Mouse (Mus musculus) left cerebral cortex, postnatal 14 days (tissue): ENCODE results near the gene Hipk2. TPM values are rescaled to one million over a fixed set of nuclear protein-coding genes. Genes with fewer than 3 reads are reported as not detected.

Experiments
- DNase-seq, 2 experiments: peaks; one replicate each; pipeline ENCODE4 v3.0.0; 2021 to 2022; ENCODE audit warnings: low spot score in 2 of 2, mixed read lengths in 1 of 2
- intact Hi-C: fragments of 180-260 bp; cut with DNase I; formaldehyde crosslinking; loops from one replicate; pipeline ENCODE4 v1.15.1; 2025
- total RNA-seq, 2 experiments: library from RNA; stranded (reverse); gene quantifications; 2 replicates each; pipeline ENCODE4 v1.2.3; 2021

The Hipk2 gene
- total RNA-seq, 2 experiments from 2014 or later = 48.3 to 52.3 TPM

GRCm38 (mm10) chr6:38873316-38873715 lies 2.6 kb downstream of the Hipk2 start:
- DNase-seq = no peak
- intact Hi-C loops = no loop called here

GRCm38 (mm10) chr6:38871051-38871450 lies 4.9 kb downstream of the Hipk2 start:
- no peak for DNase-seq
- intact Hi-C loops = no loop called here

DNA sequence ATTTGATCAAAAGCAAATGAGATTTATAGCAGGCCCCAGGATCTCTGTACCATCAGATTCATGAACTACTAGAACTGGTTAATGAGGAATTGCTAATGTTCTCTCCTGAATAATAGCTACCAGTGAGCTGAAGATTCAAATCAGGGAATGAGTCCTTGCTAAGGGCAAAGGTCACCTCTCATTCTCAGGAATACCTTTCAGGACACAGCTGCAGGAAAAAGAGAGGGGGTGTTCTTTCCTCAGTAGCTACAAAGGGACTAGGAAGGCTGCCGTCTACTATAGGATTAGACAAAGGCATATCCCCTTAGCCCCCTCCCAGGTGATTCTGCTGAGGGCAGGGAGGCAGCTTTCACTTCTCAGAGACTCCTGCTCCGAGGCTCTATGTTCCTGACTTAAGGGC lies 5.9 kb downstream of the Hipk2 start:
- no peak for DNase-seq
- intact Hi-C loops = no loop called here

GRCm38 (mm10) chr6:38868974-38869373 lies 7.0 kb downstream of the Hipk2 start:
- DNase-seq = no peak
- intact Hi-C loops = no loop called here

DNA sequence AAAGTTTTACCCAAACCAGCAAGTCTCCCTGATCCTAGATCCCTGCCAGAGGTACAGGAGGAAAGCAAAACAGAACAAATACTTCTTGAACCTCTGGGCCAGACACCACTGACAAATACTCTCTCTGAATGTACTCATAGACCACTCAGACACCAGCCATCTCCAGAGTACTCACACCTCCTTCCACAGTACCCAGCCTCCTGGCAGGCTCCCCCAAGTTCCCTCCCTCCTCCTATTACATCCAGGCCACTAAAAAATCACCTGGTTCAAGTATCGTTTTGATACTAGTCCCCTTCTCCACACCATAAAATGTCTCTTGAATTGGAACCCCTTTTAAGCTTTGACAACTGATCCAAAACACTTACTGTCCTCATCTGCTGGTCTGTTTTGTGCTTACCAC lies 8.7 kb downstream of the Hipk2 start:
- no peak for DNase-seq
- intact Hi-C loops = no loop called here

GRCm38 (mm10) chr6:38866761-38867160 lies 9.2 kb downstream of the Hipk2 start:
- intact Hi-C loops = no loop called here
- no peak for DNase-seq

GRCm38 (mm10) chr6:38866357-38866756 lies 9.6 kb downstream of the Hipk2 start:
- intact Hi-C loops = no loop called here
- no peak for DNase-seq

DNA sequence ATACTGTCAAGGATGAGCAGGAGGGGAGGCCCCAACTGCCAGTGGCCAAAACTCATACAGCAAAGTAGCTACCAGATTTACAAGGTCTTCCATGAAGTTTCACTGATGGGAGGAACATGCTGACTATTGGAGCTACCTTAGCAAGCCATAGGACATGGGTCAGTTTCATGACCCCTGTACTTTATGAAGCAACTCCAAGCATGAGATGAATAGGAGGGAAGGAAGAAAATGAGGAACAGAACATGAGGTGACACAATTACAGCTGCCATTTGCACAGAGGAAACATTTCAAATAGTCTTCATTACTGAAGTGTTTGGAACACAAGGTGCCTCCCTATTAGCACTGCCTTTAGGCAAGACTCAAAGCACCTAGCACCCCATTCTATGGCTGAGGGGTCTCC lies 10.2 kb downstream of the Hipk2 start:
- intact Hi-C loops = no loop called here
- no peak for DNase-seq

GRCm38 (mm10) chr6:38863595-38863994 lies 12.4 kb downstream of the Hipk2 start:
- no peak for DNase-seq
- intact Hi-C loops = no loop called here

GRCm38 (mm10) chr6:38860301-38860700 lies 15.7 kb downstream of the Hipk2 start:
- DNase-seq = no peak
- intact Hi-C loops = no loop called here

DNA sequence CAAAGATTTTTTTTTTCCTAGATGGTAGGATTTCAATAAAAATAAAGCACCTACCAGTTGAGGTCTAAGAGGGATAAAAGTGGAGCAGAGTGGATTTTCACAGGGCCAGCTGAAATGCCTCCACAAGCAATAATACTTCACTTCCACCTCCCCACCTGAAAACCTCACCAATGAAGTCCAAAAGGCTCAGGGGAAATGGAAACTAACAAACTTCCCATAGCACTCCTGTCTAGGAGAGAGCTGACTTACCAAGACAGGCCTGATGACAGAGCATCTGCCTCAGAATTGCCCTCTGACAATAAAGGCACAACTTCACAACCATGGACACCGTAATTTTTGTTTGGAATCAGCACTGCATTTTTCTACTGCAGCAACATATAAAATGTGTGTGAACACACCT lies 16.1 kb downstream of the Hipk2 start:
- DNase-seq = no peak
- intact Hi-C loops = no loop called here

DNA sequence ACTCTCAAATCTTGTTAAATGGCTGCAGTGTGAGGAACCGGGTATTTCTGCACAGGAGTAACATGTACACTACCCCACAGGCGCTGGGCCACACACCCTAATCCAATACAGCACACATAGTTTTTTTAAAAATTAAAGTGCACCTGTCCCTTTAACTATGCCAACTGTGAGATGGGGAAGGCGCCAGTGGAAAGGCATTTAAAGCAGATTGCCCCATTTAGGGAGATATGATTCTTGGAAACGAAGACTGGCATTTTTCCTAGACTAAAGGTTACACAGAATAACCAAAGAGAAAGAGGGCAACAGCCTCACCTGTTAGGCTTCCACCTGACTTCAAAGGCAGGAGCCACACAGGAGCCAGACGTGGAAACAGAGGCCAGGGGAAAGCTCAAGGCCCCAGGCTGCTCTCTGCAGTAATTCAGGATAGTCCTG lies 22.4 kb downstream of the Hipk2 start:
- no peak for DNase-seq
- intact Hi-C loops = no loop called here

DNA sequence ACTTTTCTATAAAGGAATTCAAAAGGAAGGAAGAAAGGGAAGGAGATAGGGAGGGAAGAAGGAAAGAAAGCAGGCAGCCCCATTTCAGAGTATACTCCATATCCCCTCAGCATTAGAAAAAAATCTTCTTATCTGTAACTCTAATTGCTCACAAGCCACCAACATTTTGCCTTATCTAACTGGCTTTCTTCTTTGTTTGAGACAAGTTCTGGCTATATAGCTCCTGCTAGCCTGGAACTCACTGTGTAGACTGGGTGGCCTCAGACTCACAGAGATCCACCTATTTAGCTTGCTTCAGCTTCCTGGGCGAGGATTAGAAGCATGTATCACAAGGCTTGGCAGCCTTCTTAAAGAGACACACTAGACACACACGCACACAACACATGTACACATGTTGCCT lies 24.2 kb downstream of the Hipk2 start:
- intact Hi-C loops = no loop called here
- DNase-seq = no peak

DNA sequence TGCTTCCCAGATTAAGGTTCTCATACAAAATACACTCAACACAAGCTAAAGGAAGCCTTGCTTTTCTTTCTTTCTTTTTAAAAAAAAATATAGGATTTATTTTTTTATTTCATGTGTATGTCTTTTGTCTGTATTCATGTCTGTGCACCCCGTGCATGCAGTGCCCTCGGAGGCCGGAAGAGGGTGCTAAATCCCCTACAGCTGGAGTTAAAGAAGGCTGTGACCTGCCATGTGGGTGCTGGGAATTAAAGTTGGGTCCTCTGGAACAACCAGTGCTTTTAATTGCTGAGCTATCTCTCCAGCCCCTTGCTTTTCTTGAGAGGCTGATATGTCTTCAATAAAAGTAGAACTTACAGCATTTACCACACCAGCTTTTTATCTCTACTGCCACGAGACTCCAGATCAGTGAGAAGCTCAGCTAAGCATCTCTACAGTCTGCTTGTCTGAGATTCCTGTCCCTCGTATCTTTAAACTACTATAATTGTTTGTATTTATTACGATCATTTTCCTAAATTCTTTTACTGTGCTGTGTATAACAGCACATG lies 25.2 kb downstream of the Hipk2 start:
- DNase-seq = no peak
- intact Hi-C loops = no loop called here

DNA sequence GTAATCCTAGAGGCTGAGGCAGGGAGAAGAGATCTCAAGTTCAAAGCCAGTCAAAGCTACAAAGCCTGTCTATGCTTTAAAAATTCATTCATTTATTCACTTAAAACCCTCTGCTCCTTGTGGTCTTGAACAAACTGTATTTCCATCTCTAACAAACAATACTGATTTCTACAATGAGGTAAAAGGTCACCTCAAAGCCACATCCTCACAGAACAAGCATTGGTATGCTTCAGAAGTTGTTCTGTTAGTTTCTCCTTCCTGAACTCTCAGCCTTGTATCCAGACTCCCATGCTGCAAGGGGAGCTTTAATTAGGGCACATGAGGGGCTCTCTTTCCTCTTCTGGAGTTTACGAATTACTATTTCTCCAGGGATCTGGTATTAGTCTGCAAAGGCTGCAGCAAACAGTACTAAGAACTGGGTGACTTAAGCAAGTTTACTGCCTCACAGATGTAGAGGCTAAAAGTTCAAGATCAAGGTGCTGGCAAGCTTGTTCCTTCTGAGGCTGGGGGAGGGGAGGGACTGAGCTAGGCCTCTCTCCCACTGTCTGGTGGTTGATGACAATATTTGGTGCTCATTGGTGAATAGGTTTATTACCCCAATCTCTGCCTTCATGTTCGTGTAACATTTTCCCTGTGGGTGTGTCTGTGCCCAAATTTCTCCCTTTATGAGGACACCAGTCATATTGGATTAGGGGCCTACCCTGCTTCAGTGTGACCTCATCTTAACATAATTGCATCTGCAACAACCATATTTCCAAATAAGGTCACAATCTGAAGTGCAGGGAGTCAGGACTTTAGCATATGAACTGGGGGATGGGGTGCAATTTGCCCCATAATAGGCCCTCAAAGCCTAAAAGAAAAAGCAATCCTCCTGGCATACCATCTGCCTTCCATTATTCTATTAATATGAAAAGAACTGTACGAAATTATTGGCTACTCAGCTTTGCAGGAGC lies 27.7 kb downstream of the Hipk2 start:
- intact Hi-C loops = no loop called here
- DNase-seq = no peak

GRCm38 (mm10) chr6:38847447-38847846 lies 28.5 kb downstream of the Hipk2 start:
- intact Hi-C loops = no loop called here
- no peak for DNase-seq

DNA sequence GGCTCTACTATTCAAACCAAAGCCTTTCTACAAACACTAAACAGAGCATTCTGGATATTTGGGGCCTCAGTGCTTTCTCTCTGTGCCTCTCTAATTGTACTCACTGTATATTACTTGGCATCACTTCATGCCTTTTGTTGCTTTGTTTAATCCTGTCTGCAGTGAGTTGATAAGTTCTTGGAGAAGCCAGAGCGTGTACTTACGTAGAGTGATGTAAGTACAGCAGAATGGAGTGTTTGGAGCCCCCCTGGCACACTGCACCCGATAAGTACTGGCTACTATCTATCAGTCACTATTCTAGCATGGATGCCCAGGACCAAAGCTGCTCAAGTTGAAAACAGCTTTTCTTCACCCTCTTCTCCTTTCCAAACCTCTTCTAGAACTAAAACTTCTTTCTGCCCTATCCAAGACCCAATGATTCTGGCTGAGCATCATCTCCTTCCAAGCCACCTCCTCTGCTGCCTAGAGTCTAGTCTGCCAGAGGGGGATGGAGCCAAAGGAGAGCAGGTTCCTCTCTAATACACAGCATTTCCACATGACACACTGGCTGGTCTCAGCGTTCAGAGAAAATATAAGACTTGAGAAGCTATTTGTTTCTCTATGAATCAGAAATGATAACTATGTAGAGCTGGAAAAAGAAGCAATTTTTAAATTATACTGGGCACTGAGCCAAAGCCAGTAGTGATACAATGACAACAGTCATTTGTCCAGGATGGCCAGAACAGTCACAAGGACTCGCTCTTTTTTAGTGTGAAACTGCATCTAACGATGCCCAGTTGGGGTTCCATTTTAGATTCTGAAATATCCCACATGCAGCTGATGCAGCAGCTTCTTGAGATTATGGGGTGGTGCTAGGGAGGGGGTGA lies 29.4 kb downstream of the Hipk2 start:
- intact Hi-C loops = no loop called here

DNA sequence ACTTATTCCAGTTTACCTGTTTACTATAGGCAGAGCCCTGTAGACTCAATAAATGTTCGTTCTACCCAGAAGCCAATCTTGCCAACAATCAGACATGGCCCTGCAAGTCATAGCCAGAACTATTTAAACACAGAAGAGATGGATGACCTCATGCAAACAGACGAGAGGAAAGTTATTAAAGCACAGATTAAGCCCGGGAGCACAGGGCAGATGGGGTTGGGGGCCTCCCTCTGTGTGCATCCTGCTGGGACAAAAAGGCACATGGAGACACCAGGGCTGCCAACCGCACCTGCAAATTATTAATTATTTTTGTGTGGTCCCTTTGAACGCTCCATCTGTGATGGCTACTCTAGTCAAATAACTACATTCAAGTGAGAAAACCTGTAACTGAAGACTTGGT lies 30.1 kb downstream of the Hipk2 start:
- DNase-seq = no peak
- intact Hi-C loops = no loop called here

More for the DNA sequence above, 29.4 kb downstream of the Hipk2 start:
- peak in 1 of 2 experiments; percentile 8 for DNase-seq

GRCm38 (mm10) chr6:38845117-38845516 lies 30.8 kb downstream of the Hipk2 start:
- intact Hi-C loops = no loop called here
- DNase-seq = no peak

DNA sequence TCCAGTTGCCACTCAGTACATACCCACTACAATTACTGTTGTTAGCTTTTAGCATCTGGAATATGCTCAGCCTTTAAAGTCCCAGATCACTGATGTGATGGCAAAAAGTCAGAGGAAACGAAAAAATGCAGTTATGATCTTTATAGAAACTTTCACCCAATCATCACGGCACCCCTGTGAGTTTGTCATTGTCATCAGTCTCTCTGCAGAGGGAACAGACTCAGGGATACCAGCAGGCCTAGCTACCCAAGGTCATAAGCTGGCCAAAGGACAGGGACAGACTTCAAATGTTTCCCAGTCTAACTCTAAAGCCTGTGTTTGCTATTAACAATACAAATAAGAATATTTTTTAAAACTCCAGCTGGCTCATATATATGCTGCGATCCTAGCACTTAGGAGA lies 34.4 kb downstream of the Hipk2 start:
- no peak for DNase-seq
- intact Hi-C loops = no loop called here
